Mouse (Mus musculus): ENCODE results near the gene Ppp1r14d. TPM values are rescaled to one million over a fixed set of nuclear protein-coding genes. Genes with fewer than 3 reads are reported as not detected.
A peak's percentile ranks its signal among the peaks of the same experiment; 100 is the strongest.

The Ppp1r14d gene
- total RNA-seq, 2 experiments from 2014 or later: not detected

- no peak for DNase-seq
These were observed 7.0 kb upstream of the Ppp1r14d start for GRCm38 (mm10) chr2:119236682-119237209.

DNA sequence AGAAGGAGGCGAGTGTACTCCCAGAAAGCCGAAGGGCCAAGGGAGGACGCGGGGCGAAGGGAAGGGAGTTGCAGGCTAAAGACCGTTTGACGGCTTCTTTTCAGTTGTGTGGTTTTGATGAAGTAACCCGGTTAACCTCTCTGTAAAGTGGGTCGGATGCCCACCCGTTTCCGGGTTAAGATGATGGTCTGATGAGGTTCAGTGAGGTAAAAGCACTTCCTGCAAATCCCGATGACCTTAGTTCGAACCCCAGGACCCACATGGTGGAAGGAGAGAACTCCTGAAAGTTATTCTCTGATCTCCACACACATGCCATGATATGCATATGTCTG is 20.6 kb downstream of the Ppp1r14d start:
- no peak for DNase-seq

GRCm38 (mm10) chr2:119208344-119209175 is 21.1 kb downstream of the Ppp1r14d start, which contains the start of the genes Zfyve19 and Dnajc17:
Gene Zfyve19 (plus strand): TSS chr2:119208617.
Gene Dnajc17 (minus strand): TSS chr2:119208795.
- DNase-seq: peak; percentile 95

- DNase-seq: no peak
These were observed 21.8 kb downstream of the Ppp1r14d start for GRCm38 (mm10) chr2:119207961-119208343.

- no peak for DNase-seq
These were observed 25.7 kb downstream of the Ppp1r14d start for GRCm38 (mm10) chr2:119203871-119204460.

DNA sequence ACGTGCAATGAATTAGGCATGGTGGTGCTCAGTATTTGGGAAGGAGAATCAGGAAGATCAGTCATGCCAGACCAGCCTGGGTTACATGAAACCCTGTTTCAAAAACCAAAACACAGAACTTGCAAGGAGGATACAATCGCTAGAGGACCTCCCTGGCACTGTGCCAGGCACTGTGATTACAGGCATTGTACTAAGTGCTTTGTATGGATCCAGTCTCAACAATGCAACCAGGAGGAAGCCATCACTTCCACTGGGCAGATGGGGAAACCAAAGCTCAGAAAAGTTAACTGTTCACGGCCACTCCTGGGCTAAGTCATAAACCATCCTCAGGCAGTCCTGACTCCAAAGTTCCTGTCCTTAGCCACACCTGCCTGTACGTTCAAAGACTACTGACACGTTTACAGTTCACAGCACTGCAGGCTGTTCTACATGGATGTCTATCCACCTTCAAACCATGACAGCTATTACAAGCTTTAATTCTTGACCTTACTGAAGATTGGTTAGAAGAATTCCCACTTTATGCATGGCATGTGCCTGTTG is 26.7 kb downstream of the Ppp1r14d start:
- peak; percentile 60 for DNase-seq

GRCm38 (mm10) chr2:119198934-119199333 is 30.8 kb downstream of the Ppp1r14d start:
- no peak for DNase-seq

GRCm38 (mm10) chr2:119198049-119198448 is 31.7 kb downstream of the Ppp1r14d start:
- DNase-seq: no peak

GRCm38 (mm10) chr2:119197493-119197892 is 32.2 kb downstream of the Ppp1r14d start:
- no peak for DNase-seq

GRCm38 (mm10) chr2:119196316-119197108 is 33.2 kb downstream of the Ppp1r14d start:
- no peak for DNase-seq

- DNase-seq: no peak
These were observed 35.6 kb downstream of the Ppp1r14d start for GRCm38 (mm10) chr2:119194140-119194539.

DNA sequence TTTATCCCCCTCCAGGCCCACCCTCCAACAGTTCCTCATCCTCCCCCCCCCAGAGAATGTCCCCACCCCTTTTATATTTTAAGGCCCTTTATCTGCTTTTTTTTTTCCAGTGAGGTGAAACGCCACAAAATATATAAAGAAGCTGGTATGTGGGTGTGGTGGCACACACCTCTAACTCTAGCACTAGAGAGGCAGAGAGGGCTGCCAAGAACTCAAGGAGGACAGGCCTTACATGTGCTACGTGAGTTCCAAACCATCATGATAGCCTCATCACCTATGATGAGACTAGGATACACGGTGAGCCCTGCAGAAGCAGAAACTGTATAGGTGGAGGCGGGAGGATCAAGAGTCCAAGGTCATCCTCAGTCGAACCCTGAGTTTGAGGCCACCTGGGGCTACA is 38.7 kb downstream of the Ppp1r14d start:
- DNase-seq: no peak

DNA sequence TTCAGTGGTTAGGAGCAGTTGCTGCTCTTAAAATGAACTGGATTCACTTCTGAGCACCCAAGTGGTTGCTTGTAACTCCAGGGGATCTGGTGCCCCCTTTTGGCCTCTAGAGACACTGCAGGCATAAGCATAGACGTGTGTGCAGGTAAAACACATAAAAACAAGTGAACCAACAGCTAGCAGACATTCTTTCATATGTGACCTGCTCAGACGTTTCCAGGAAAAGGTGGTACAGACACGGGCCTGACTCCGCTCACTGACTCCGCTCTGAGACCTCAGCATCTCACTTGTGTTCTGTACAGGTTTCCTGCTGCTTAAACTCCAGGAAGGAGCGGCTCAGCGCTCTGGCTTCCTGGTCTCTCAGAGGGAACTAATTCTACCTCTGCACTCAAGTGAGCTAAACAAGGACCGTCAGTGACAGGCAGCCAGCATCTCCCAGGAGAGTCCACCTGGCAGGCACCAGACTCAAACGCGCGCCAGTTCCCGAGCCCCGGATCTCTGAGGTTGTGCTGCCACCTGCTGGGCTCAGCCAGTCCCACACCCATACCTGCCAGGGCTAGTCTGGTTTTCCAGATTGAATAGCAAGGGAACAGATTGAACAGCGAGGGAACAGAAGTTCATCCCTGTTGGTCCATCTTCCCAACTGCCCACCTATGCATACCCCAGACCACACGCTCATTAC is 40.5 kb downstream of the Ppp1r14d start:
- peak; percentile 93 for DNase-seq

DNA sequence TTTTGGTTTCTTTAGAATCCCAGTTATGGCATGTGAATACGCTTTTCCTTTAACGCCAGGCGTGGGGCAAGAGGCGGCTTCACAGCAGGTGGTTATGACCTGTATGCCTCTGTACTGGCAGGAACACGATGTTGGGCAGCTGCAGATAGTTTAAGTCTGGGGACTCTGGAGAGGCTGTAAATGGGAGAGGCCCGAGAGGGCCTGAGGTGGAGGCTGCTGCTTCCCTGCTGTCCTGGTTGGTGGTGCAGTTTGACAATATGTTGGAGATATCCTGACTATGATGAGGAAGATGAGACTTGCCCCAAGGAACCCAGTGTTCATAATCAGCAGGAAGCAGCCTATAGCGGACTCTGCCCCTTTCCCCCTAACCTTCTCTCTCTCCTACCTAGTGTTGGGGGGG is 46.8 kb downstream of the Ppp1r14d start:
- DNase-seq: no peak

DNA sequence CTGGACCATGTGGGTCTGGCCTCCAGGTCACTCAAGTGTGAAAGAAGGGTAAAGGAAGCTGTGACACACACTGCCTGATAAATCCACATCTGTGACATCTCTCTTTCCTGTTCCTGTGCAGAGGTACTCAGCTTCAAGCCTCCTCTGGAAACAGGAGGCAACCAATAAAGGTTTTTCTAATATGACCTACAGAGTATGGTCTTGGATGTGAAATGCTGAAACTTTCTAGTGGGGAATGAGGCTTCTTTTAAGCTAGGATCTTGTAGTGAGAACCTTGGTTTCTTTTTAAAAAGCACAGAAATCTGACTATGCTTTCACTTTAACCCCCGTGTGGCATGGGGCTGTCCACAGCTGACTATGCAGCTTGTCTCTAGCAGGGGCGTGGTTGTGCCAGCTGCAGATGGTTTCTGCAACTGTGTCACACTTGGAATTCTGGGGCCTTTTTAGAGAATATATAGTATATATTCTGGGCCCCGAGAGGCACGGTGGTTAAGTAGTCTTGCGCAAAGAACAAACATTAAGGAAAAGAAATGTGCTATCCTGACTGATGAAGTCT is 52.2 kb downstream of the Ppp1r14d start:
- no peak for DNase-seq

- no peak for DNase-seq
These were observed 52.9 kb downstream of the Ppp1r14d start for GRCm38 (mm10) chr2:119176761-119177160.

GRCm38 (mm10) chr2:119175614-119176013 is 54.1 kb downstream of the Ppp1r14d start:
- no peak for DNase-seq

GRCm38 (mm10) chr2:119174866-119175265 is 54.8 kb downstream of the Ppp1r14d start:
- no peak for DNase-seq

DNA sequence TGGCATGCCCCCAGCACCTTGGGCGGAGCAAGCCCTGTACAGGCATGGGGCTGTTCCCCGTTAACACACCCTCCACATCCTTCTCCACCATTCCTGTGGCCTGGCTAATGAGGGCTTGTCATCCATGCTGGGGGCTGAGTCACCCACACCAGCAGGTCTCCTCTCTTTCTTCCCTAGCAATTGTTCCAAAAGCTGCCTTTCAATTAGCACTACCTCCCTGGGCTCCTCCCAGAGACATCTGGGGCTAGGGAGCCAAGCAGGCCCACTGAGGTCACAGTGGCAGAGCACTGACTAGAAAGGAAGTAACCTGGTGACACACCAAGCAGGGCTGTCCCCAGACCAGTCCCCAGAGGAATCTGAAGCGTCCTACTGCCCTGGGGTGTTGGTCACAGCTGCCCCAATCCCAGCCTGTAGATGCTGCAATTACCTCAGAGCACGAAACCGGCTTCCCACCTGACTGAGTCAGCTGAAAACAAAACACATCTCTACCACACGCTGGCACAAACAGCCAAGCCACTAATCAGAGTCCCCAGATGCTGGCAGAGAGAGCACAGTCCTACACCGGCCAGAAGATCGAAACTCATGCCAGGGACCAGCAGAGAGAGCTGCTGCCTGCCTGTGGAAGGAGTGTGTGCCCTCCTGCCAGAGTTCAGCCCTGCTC is 55.6 kb downstream of the Ppp1r14d start, which contains the start of gene Gm14137:
Gene Gm14137, plus strand, starts transcription at position 519 of the 661 bp plus-strand sequence.
- DNase-seq: no peak

DNA sequence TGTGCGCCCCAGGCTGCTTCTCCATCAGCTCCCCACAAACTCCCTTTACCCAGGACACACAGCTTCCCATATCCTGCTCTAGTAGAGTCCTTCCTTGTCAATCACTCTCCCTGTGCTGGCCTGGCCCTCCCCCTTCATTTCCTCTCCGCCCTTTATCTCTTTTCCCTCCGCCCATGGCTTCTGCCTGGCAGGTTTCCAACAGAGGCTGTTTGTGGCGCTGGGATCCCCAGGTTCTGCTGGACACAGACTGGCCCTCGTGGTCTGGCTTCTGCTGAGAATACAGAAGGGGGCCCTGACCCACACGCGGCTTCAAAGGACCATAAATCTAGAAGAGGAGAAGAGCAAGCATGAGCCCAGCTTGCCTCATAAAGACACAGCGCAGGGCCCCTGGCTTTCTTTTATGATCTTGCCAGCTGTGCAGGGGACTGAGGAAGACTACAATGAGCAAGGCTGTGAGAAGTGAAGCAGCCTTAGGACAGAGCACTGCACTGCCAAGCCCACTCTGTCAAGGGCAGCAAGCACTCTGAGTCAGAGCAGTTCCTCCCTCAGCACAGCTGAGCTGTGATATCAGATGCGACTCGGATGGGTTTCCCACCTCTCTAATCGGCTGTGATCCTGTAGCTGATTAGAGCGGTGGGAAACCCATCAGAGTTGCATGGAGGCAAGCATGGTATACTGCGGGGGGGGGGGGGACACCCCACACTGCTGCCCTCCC is 56.7 kb downstream of the Ppp1r14d start:
- DNase-seq: peak; percentile 86
